ENCODE assay signal across 9 mouse cellular contexts in genomic region chrX:106602574-106603258, GRCm38 (mm10). TPM values are rescaled to one million over a fixed set of nuclear protein-coding genes. Genes with fewer than 3 reads are reported as not detected.
DNase-seq lines count a peak whose midpoint lies in the region; ATAC-seq and TF ChIP-seq lines count a peak whose summit lies in the region.
"Had no signal": no experiment of that assay in that cellular context is flagged by ENCODE, and none has a peak within 500 bp of the region (broad histone marks: within the 10 kb centered on the region; RNA-seq: fewer than 3 reads in every experiment).

No protein-coding gene starts in this region.

- TF ChIP-seq RAD21 in MEL (IDR thresholded peaks at IDR 0.05; ENCODE audit: low read depth, low read length): no peak

- no peaks in the 10 kb centered on the region for H3K9me3 ChIP-seq in heart, embryonic 10.5 days
- no peaks in the 10 kb centered on the region for H3K9me3 ChIP-seq in MEL (replicated peaks; ENCODE audit: insufficient read depth, low read length)
- H3K9me3 ChIP-seq in hindbrain, embryonic 13.5 days: no peaks in the 10 kb centered on the region

- 0 out of 4 replicates have a peak, but pooled peaks of 1 of the 2 experiments have one; percentile 18 for TF ChIP-seq EP300 in MEL (IDR thresholded peaks at IDR 0.05; ENCODE audit: low read depth in 1 of 2, low read length in 2 of 2)

- no peak overlapping the region for H3K27ac ChIP-seq in heart, embryonic 10.5 days
- no peak overlapping the region for H3K27ac ChIP-seq in MEL (ENCODE audit: control insufficient read depth, low read depth, low read length)
- H3K27ac ChIP-seq in hindbrain, embryonic 13.5 days: no peak overlapping the region

- TF ChIP-seq CTCF in MEL (IDR thresholded peaks at IDR 0.05 in 2 of 3, conservative IDR thresholded peaks at IDR 0.05 in 1 of 3; ENCODE audit: control insufficient read depth in 1 of 3, insufficient read depth in 1 of 3, low read depth in 2 of 3, low read length in 3 of 3, poor library complexity in 1 of 3, severe bottlenecking in 1 of 3): no peak

- H3K79me2 ChIP-seq in MEL (ENCODE audit: control insufficient read depth, insufficient read depth, low read length, poor library complexity): no peaks in the 10 kb centered on the region

- H3K4me1 ChIP-seq in heart, embryonic 10.5 days: no peaks in the 10 kb centered on the region
- no peaks in the 10 kb centered on the region for H3K4me1 ChIP-seq in MEL (ENCODE audit: control insufficient read depth in 1 of 2, insufficient read depth in 2 of 2, low read length in 2 of 2)
- no peaks in the 10 kb centered on the region for H3K4me1 ChIP-seq in hindbrain, embryonic 13.5 days (replicated peaks)

- WGBS in heart, embryonic 10.5 days: 20% methylated on average over 9 of the region's 9 CpGs
- WGBS in hindbrain, embryonic 13.5 days: 28% methylated on average over 9 of the region's 9 CpGs

- H3K27me3 ChIP-seq in heart, embryonic 10.5 days (ENCODE audit: insufficient read depth, poor library complexity, severe bottlenecking): no peaks in the 10 kb centered on the region
- no peaks in the 10 kb centered on the region for H3K27me3 ChIP-seq in MEL (ENCODE audit: control insufficient read depth in 1 of 2, insufficient read depth in 2 of 2, low read length in 2 of 2)
- H3K27me3 ChIP-seq in hindbrain, embryonic 13.5 days: peaks cover 6% of the 10 kb centered on the region; the same call in 1 of the 2 replicates

- ATAC-seq in hindbrain, embryonic 13.5 days (ENCODE audit: low FRiP score): no peak
- ATAC-seq in megakaryocyte progenitor cell, adult 5-6 weeks (replicated peaks; ENCODE audit: poor library complexity): peak; percentile 19; the same call in 1 of the 2 replicates

- H3K36me3 ChIP-seq in heart, embryonic 10.5 days: no peaks in the 10 kb centered on the region
- H3K36me3 ChIP-seq in MEL (ENCODE audit: control insufficient read depth in 1 of 2, insufficient read depth in 2 of 2, low read length in 2 of 2): no peaks in the 10 kb centered on the region
- H3K36me3 ChIP-seq in hindbrain, embryonic 13.5 days: no peaks in the 10 kb centered on the region

- H3K4me2 ChIP-seq in hindbrain, embryonic 13.5 days: 0 out of 2 replicates have a peak overlapping the region, but pooled peaks have one; percentile 17

- H3K4me3 ChIP-seq in heart, embryonic 10.5 days: no peak overlapping the region; the same call in 1 of the 2 replicates
- H3K4me3 ChIP-seq in MEL (ENCODE audit: control insufficient read depth in 1 of 2, insufficient read depth in 1 of 2, low read depth in 2 of 2, low read length in 2 of 2): peak overlapping the region; percentile 31 to 34; a peak in 3 of 4 replicates
- no peak overlapping the region for H3K4me3 ChIP-seq in hindbrain, embryonic 13.5 days

- DNase-seq in heart, adult 11 months: peak; percentile 58
- DNase-seq in heart, embryonic 10.5 days (ENCODE audit: low spot score): no peak
- DNase-seq in MEL (ENCODE audit: low read depth, low spot score): no peak
- no peak for DNase-seq in c-Kit-positive CD71-positive TER-119-positive erythroid progenitor cells, embryonic 14.5 days (ENCODE audit: low spot score)
- no peak for DNase-seq in adrenal gland, postnatal 36 days
- DNase-seq in right cerebral cortex, adult 2 months (ENCODE audit: low spot score in 2 of 2): no peak

- TF ChIP-seq POLR2A in MEL (IDR thresholded peaks at IDR 0.05; ENCODE audit: control insufficient read depth in 1 of 2, insufficient read depth in 1 of 2, low read depth in 1 of 2, low read length in 2 of 2, poor library complexity in 1 of 2): no peak

- H3K9ac ChIP-seq in MEL (ENCODE audit: control insufficient read depth, low read depth, low read length, poor library complexity, severe bottlenecking): no peak overlapping the region
- H3K9ac ChIP-seq in hindbrain, embryonic 13.5 days: no peak overlapping the region

TF ChIP-seq in MEL, 35 proteins besides CTCF, POLR2A, EP300 and RAD21:
- no peak for TF ChIP-seq ZMIZ1 (IDR thresholded peaks at IDR 0.05; ENCODE audit: low read depth, low read length)
- 0 out of 2 replicates have a peak, but pooled peaks have one; percentile 29 for TF ChIP-seq RCOR1 (IDR thresholded peaks at IDR 0.05; ENCODE audit: low read depth, low read length)
- no peak for TF ChIP-seq ZKSCAN1 (IDR thresholded peaks at IDR 0.05; ENCODE audit: low read depth, low read length)
- no peak for TF ChIP-seq SIN3A (IDR thresholded peaks at IDR 0.05; ENCODE audit: low read length)
- peak; percentile 45 for TF ChIP-seq GATA1 (IDR thresholded peaks at IDR 0.05; ENCODE audit: low read depth, low read length)
- TF ChIP-seq TCF12 (IDR thresholded peaks at IDR 0.05; ENCODE audit: low read depth, low read length): peak; percentile 32; the same call in 1 of the 2 replicates
- no peak for TF ChIP-seq E2F4 (IDR thresholded peaks at IDR 0.05; ENCODE audit: borderline replicate concordance, low read depth, low read length)

RNA-seq across cellular contexts. Expression of gene Cysltr1, which starts 0.8 kb away (rescaled TPM):
- polyA plus RNA-seq in heart, embryonic 10.5 days (2016; fragmentation: Nextera tagmentation; extraction: Ambion mirVana): 0.94 and 1.9 TPM in 2 replicates
- total RNA-seq in MEL (2012; rRNA removed): 0.04 and 0.29 TPM in 2 replicates
- polyA plus RNA-seq in MEL (2012; ENCODE audit: insufficient read depth in 1 of 2, insufficient read length in 2 of 2, low read depth in 1 of 2, low replicate concordance in 2 of 2, missing spikeins in 1 of 2): under 1 TPM in 1 of 2 experiments, not detected in 1; 0.13 TPM
- polyA plus RNA-seq in hindbrain, embryonic 13.5 days (2015; fragmentation: Nextera tagmentation; extraction: Ambion mirVana): 0.82 and 0.91 TPM in 2 replicates
- total RNA-seq in megakaryocyte progenitor cell, adult 5-6 weeks (2015): 1.6 and 2.5 TPM in 2 replicates
- total RNA-seq in megakaryocyte progenitor cell, adult 5-6 weeks (2017): 1.0 and 3.3 TPM in 2 replicates
- under 1 TPM; 0.49 to 0.56 TPM for total RNA-seq in adrenal gland, postnatal 36 days (2021)
- polyA plus RNA-seq: C2C12 had no signal

RNA-seq across cellular contexts. Expression of gene Gm5127, which starts 19.7 kb away (rescaled TPM):
- 0.10 and 0.55 TPM in 2 replicates for polyA plus RNA-seq in heart, embryonic 10.5 days (2016; fragmentation: Nextera tagmentation; extraction: Ambion mirVana)
- not detected in 2 replicates for total RNA-seq in MEL (2012; rRNA removed)
- not detected for polyA plus RNA-seq in MEL (2012; ENCODE audit: insufficient read depth in 1 of 2, insufficient read length in 2 of 2, low read depth in 1 of 2, low replicate concordance in 2 of 2, missing spikeins in 1 of 2)
- polyA plus RNA-seq in hindbrain, embryonic 13.5 days (2015; fragmentation: Nextera tagmentation; extraction: Ambion mirVana): 0.17 and 0.26 TPM in 2 replicates
- 0.15 and 0.52 TPM in 2 replicates for total RNA-seq in megakaryocyte progenitor cell, adult 5-6 weeks (2015)
- total RNA-seq in megakaryocyte progenitor cell, adult 5-6 weeks (2017): not detected in 2 replicates
- not detected for total RNA-seq in adrenal gland, postnatal 36 days (2021)
- polyA plus RNA-seq: C2C12 had no signal

Comparison
In these comparisons a context has a peak if more than half of its experiments do, and no peak if none do; other contexts are left out.
1. H3K4me3 ChIP-seq: peak in MEL (2 of 2); none in heart, embryonic 10.5 days (single experiment) and hindbrain, embryonic 13.5 days (single experiment).